Comparison of ENCODE assay signal across 10 mouse cellular contexts in the genomic region with DNA sequence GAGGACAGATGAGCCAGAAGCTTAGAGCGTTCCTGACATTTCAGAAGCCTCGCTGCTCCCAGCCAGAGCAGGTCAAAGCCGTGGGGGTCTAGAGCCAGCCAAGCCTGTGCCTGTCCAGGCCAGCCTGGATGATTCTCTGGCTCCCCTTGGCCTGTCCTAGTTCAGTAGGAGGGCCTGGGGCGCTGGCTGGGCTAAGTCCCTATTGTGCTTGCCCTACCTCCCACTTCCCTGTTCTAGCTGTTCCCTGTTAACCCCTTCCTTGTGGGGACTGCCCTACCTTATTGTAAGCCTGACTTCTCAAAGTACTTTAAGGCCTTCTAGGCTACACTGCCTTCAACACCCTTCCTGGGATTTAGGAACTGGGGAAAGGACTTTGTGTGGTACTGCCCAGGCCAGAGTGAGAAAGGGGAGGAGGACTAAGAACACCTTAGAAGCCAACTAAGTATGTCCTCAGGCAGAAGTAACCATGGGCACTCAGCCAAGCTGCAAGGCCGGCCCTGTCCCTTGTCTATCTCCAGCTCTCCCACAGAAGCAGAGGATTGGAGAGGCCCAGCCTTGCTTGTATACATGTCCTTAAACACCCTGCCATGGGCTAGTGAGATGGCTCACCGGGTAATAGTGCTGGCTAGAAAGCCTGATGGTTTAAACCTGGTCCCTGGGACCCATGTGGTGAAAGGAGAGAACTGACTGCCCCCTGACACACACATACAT. TPM values are rescaled to one million over a fixed set of nuclear protein-coding genes. Genes with fewer than 3 reads are reported as not detected.
A peak's percentile ranks its signal among the peaks of the same experiment; 100 is the strongest.
DNase-seq lines count a peak whose midpoint lies in the region; ATAC-seq lines count a peak whose summit lies in the region.
"Had no signal": no experiment of that assay in that cellular context is flagged by ENCODE, and none has a peak within 500 bp of the region (broad histone marks: within the 10 kb centered on the region; RNA-seq: fewer than 3 reads in every experiment).

No protein-coding gene starts in this region.

- H3K9me3 ChIP-seq in kidney, embryonic 16.5 days (ENCODE audit: low read length) = no peaks in the 10 kb centered on the region
- no peaks in the 10 kb centered on the region for H3K9me3 ChIP-seq in liver, embryonic 16.5 days (replicated peaks; ENCODE audit: control insufficient read depth, low read length)
- H3K9me3 ChIP-seq: limb, embryonic 12.5 days had no signal

- DNase-seq in kidney, adult 8-10 months = no peak
- peak; percentile 59 for DNase-seq in adrenal gland, postnatal 25 days
- peak; percentile 94 for DNase-seq in fat pad, adult 2 months (ENCODE audit: extremely low read depth, low read depth, low spot score)
- no peak for DNase-seq in layer of hippocampus, postnatal 10 days (ENCODE audit: low spot score in 2 of 2)
- no peak for DNase-seq in layer of hippocampus, postnatal 14 days (ENCODE audit: low spot score in 2 of 2)
- DNase-seq in left cerebral cortex, postnatal 10 days (ENCODE audit: extremely low spot score in 1 of 2, low spot score in 2 of 2) = no peak

- no peak overlapping the region for H3K4me2 ChIP-seq in kidney, embryonic 16.5 days (replicated peaks; ENCODE audit: low read depth, low read length)
- H3K4me2 ChIP-seq in liver, embryonic 16.5 days (ENCODE audit: low read depth, low read length) = peak overlapping the region; percentile 69
- H3K4me2 ChIP-seq: limb, embryonic 12.5 days had no signal

- peaks cover 37% of the 10 kb centered on the region for H3K36me3 ChIP-seq in kidney, embryonic 16.5 days (ENCODE audit: insufficient read depth, low read length)
- H3K36me3 ChIP-seq in liver, embryonic 16.5 days (ENCODE audit: control insufficient read depth, insufficient read depth) = peaks cover 41% of the 10 kb centered on the region

- intact Hi-C loops in left cerebral cortex, postnatal 10 days (cut with DNase I) = no loop called here

- H3K4me1 ChIP-seq in kidney, embryonic 16.5 days (ENCODE audit: insufficient read depth, low read length) = peaks cover 43% of the 10 kb centered on the region
- peaks cover 81% of the 10 kb centered on the region for H3K4me1 ChIP-seq in liver, embryonic 16.5 days (ENCODE audit: control insufficient read depth, low read depth, low read length)

- H3K27me3 ChIP-seq in kidney, embryonic 16.5 days (ENCODE audit: insufficient read depth, low read length) = no peaks in the 10 kb centered on the region
- H3K27me3 ChIP-seq in liver, embryonic 16.5 days (ENCODE audit: control insufficient read depth, insufficient read depth, low read depth, low read length) = no peaks in the 10 kb centered on the region
- H3K27me3 ChIP-seq: limb, embryonic 12.5 days had no signal

- no peak overlapping the region for H3K9ac ChIP-seq in kidney, embryonic 16.5 days (replicated peaks; ENCODE audit: low read length)
- peak overlapping the region; percentile 71 for H3K9ac ChIP-seq in liver, embryonic 16.5 days (ENCODE audit: low read depth, low read length)
- H3K9ac ChIP-seq: limb, embryonic 12.5 days had no signal

- H3K4me3 ChIP-seq in kidney, embryonic 16.5 days (ENCODE audit: low read length) = no peak overlapping the region
- peak overlapping the region; percentile 37 for H3K4me3 ChIP-seq in liver, embryonic 16.5 days (ENCODE audit: low read depth, low read length)
- H3K4me3 ChIP-seq: limb, embryonic 12.5 days had no signal

- WGBS in kidney, embryonic 16.5 days = 54% methylated on average over 6 of the region's 6 CpGs
- WGBS in liver, embryonic 16.5 days (ENCODE audit: insufficient replicate concordance) = 49% methylated on average over 6 of the region's 6 CpGs

- peak overlapping the region; percentile 47 for H3K27ac ChIP-seq in kidney, embryonic 16.5 days (ENCODE audit: low read length)
- H3K27ac ChIP-seq in liver, embryonic 16.5 days (ENCODE audit: low read length) = peak overlapping the region; percentile 99
- H3K27ac ChIP-seq: limb, embryonic 12.5 days had no signal

- no peak; the same call in 1 of the 2 replicates for ATAC-seq in kidney, embryonic 16.5 days (ENCODE audit: low FRiP score, low TSS enrichment)
- ATAC-seq in liver, embryonic 16.5 days (ENCODE audit: low read depth) = peak; percentile 7
- ATAC-seq: activated CD4-positive, CD25-positive, alpha-beta regulatory T cell, adult 4 months had no signal

RNA-seq across cellular contexts. Expression of a gene that starts 22.0 kb away (rescaled TPM):
- 8.0 and 8.5 TPM in 2 replicates for polyA plus RNA-seq in kidney, embryonic 16.5 days (2015; fragmentation: Nextera tagmentation; extraction: Ambion mirVana)
- 140 and 171 TPM in 2 replicates for total RNA-seq in adrenal gland, postnatal 25 days (2021)
- polyA plus RNA-seq in liver, embryonic 16.5 days (2015; fragmentation: Nextera tagmentation; extraction: Ambion mirVana) = 4.7 and 5.2 TPM in 2 replicates
- total RNA-seq in layer of hippocampus, postnatal 10 days (2021) = 10 to 100 TPM; 52.2 to 52.9 TPM
- 10 to 100 TPM; 44.3 to 49.6 TPM for total RNA-seq in layer of hippocampus, postnatal 14 days (2021)
- 10 to 100 TPM; 87.9 to 89.2 TPM for total RNA-seq in left cerebral cortex, postnatal 10 days (2021)

Comparison
In these comparisons a context has a peak if more than half of its experiments do, and no peak if none do; other contexts are left out.
1. DNase-seq: peak in adrenal gland, postnatal 25 days (single experiment) and fat pad, adult 2 months (single experiment); none in kidney, adult 8-10 months (0 of 2), layer of hippocampus, postnatal 10 days (0 of 2), layer of hippocampus, postnatal 14 days (0 of 2) and left cerebral cortex, postnatal 10 days (0 of 2).